Mouse (Mus musculus): Measurements from ENCODE around the gene Klk1b3. TPM values are rescaled to one million over a fixed set of nuclear protein-coding genes. Genes with fewer than 3 reads are reported as not detected.
A peak's percentile ranks its signal among the peaks of the same experiment; 100 is the strongest.

Gene Klk1b3
- total and polyA plus RNA-seq, 2 experiments from 2014 or later, result not detected

- 36% methylated on average over 2 of the region's 2 CpGs for WGBS
- Histone ChIP-seq H3K4me3 (ENCODE audit: low read depth, low read length) (no peak overlapping the region), H3K4me1 (ENCODE audit: control insufficient read depth, insufficient read depth) (no peaks in the 10 kb centered on the region), H3K9me3 (replicated peaks; ENCODE audit: control insufficient read depth, low read length) (no peaks in the 10 kb centered on the region), H3K27me3 (ENCODE audit: control insufficient read depth, insufficient read depth, low read length) (no peaks in the 10 kb centered on the region), H3K27ac (ENCODE audit: low read depth) (no peak overlapping the region), H3K36me3 (replicated peaks; ENCODE audit: control insufficient read depth, insufficient read depth, low read length) (no peaks in the 10 kb centered on the region), H3K9ac (replicated peaks; ENCODE audit: low read depth, low read length) (no peak overlapping the region), H3K4me2 (ENCODE audit: low read depth, low read length) (no peak overlapping the region)
- DNase-seq (ENCODE audit: low spot score), result no peak
- no peak for TF ChIP-seq EP300 (IDR thresholded peaks at IDR 0.05; ENCODE audit: low read depth)
- TF ChIP-seq CTCF (IDR thresholded peaks at IDR 0.05; ENCODE audit: low read depth), result no peak
- ATAC-seq (ENCODE audit: insufficient read depth, low read depth), result no peak
Observed at GRCm38 (mm10) chr7:44239913-44240312, 41.9 kb downstream of the Klk1b3 start.

GRCm38 (mm10) chr7:44240712-44241111 lies 42.7 kb downstream of the Klk1b3 start:
- Histone ChIP-seq H3K9ac (replicated peaks; ENCODE audit: low read depth, low read length) (no peak overlapping the region), H3K9me3 (replicated peaks; ENCODE audit: control insufficient read depth, low read length) (no peaks in the 10 kb centered on the region), H3K4me3 (ENCODE audit: low read depth, low read length) (no peak overlapping the region), H3K4me2 (ENCODE audit: low read depth, low read length) (no peak overlapping the region), H3K4me1 (ENCODE audit: control insufficient read depth, insufficient read depth) (peaks cover 2% of the 10 kb centered on the region; the same call in 1 of the 2 replicates), H3K27ac (ENCODE audit: low read depth) (no peak overlapping the region), H3K36me3 (replicated peaks; ENCODE audit: control insufficient read depth, insufficient read depth, low read length) (no peaks in the 10 kb centered on the region), H3K27me3 (ENCODE audit: control insufficient read depth, insufficient read depth, low read length) (no peaks in the 10 kb centered on the region)
- DNase-seq (ENCODE audit: low spot score) (no peak), ATAC-seq (ENCODE audit: insufficient read depth, low read depth) (no peak)
- 24% methylated on average over 1 of the region's 1 CpGs for WGBS
- TF ChIP-seq CTCF (IDR thresholded peaks at IDR 0.05; ENCODE audit: low read depth), result no peak
- TF ChIP-seq EP300 (IDR thresholded peaks at IDR 0.05; ENCODE audit: low read depth), result no peak

- DNase-seq (ENCODE audit: low spot score), result no peak
- whole genome bisulfite sequencing, result 49% methylated on average over 2 of the region's 2 CpGs
Observed at GRCm38 (mm10) chr7:44241163-44241562, 43.2 kb downstream of the Klk1b3 start.

GRCm38 (mm10) chr7:44244080-44244479 lies 46.1 kb downstream of the Klk1b3 start:
- DNase-seq (ENCODE audit: low spot score) (no peak), ATAC-seq (ENCODE audit: insufficient read depth, low read depth) (no peak)
- 50% methylated on average over 1 of the region's 1 CpGs for WGBS
- Histone ChIP-seq H3K4me3 (ENCODE audit: low read depth, low read length) (no peak overlapping the region), H3K9me3 (replicated peaks; ENCODE audit: control insufficient read depth, low read length) (no peaks in the 10 kb centered on the region), H3K27ac (ENCODE audit: low read depth) (no peak overlapping the region), H3K4me1 (ENCODE audit: control insufficient read depth, insufficient read depth) (peaks cover 12% of the 10 kb centered on the region), H3K9ac (replicated peaks; ENCODE audit: low read depth, low read length) (no peak overlapping the region), H3K36me3 (replicated peaks; ENCODE audit: control insufficient read depth, insufficient read depth, low read length) (peaks cover 12% of the 10 kb centered on the region), H3K27me3 (ENCODE audit: control insufficient read depth, insufficient read depth, low read length) (no peaks in the 10 kb centered on the region), H3K4me2 (ENCODE audit: low read depth, low read length) (no peak overlapping the region)
- no peak for TF ChIP-seq CTCF (IDR thresholded peaks at IDR 0.05; ENCODE audit: low read depth)
- no peak for TF ChIP-seq EP300 (IDR thresholded peaks at IDR 0.05; ENCODE audit: low read depth)

More at GRCm38 (mm10) chr7:44241163-44241562, 43.2 kb downstream of the Klk1b3 start:
- Histone ChIP-seq H3K4me1 (ENCODE audit: control insufficient read depth, insufficient read depth) (peaks cover 4% of the 10 kb centered on the region; the same call in 1 of the 2 replicates), H3K9ac (replicated peaks; ENCODE audit: low read depth, low read length) (no peak overlapping the region), H3K27ac (ENCODE audit: low read depth) (no peak overlapping the region), H3K4me2 (ENCODE audit: low read depth, low read length) (no peak overlapping the region), H3K36me3 (replicated peaks; ENCODE audit: control insufficient read depth, insufficient read depth, low read length) (no peaks in the 10 kb centered on the region), H3K4me3 (ENCODE audit: low read depth, low read length) (no peak overlapping the region), H3K9me3 (replicated peaks; ENCODE audit: control insufficient read depth, low read length) (no peaks in the 10 kb centered on the region), H3K27me3 (ENCODE audit: control insufficient read depth, insufficient read depth, low read length) (no peaks in the 10 kb centered on the region)
- TF ChIP-seq EP300 (IDR thresholded peaks at IDR 0.05; ENCODE audit: low read depth) (no peak), CTCF (IDR thresholded peaks at IDR 0.05; ENCODE audit: low read depth) (0 out of 2 replicates have a peak, but pooled peaks have one; percentile 12)
- no peak for ATAC-seq (ENCODE audit: insufficient read depth, low read depth)

GRCm38 (mm10) chr7:44246055-44246983 lies 48.3 kb downstream of the Klk1b3 start, which contains the start of the genes 1700028J19Rik and 2410002F23Rik:
TSS of gene 1700028J19Rik (minus strand) at chr7:44246695.
TSS of gene 2410002F23Rik (plus strand) at chr7:44246722.
- Histone ChIP-seq H3K9me3 (replicated peaks; ENCODE audit: control insufficient read depth, low read length) (no peaks in the 10 kb centered on the region), H3K9ac (replicated peaks; ENCODE audit: low read depth, low read length) (peak within 1 kb of the TSS; percentile 97), H3K36me3 (replicated peaks; ENCODE audit: control insufficient read depth, insufficient read depth, low read length) (peaks cover 31% of the 10 kb centered on the region), H3K27me3 (ENCODE audit: control insufficient read depth, insufficient read depth, low read length) (no peaks in the 10 kb centered on the region), H3K4me1 (ENCODE audit: control insufficient read depth, insufficient read depth) (peaks cover 12% of the 10 kb centered on the region), H3K27ac (ENCODE audit: low read depth) (peak within 1 kb of the TSS; percentile 87), H3K4me3 (ENCODE audit: low read depth, low read length) (peak within 1 kb of the TSS; percentile 72), H3K4me2 (ENCODE audit: low read depth, low read length) (peak within 1 kb of the TSS; percentile 88)
- peak; percentile 91 for ATAC-seq (ENCODE audit: insufficient read depth, low read depth)
- TF ChIP-seq CTCF (IDR thresholded peaks at IDR 0.05; ENCODE audit: low read depth) (no peak), EP300 (IDR thresholded peaks at IDR 0.05; ENCODE audit: low read depth) (peak; percentile 96)
- DNase-seq (ENCODE audit: low spot score), result peak; percentile 88
- WGBS, result under 1% methylated on average over 62 of the region's 62 CpGs

All from heart, postnatal 0 days (tissue).